15 mouse cellular contexts compared by ENCODE assay signal in the genomic region with DNA sequence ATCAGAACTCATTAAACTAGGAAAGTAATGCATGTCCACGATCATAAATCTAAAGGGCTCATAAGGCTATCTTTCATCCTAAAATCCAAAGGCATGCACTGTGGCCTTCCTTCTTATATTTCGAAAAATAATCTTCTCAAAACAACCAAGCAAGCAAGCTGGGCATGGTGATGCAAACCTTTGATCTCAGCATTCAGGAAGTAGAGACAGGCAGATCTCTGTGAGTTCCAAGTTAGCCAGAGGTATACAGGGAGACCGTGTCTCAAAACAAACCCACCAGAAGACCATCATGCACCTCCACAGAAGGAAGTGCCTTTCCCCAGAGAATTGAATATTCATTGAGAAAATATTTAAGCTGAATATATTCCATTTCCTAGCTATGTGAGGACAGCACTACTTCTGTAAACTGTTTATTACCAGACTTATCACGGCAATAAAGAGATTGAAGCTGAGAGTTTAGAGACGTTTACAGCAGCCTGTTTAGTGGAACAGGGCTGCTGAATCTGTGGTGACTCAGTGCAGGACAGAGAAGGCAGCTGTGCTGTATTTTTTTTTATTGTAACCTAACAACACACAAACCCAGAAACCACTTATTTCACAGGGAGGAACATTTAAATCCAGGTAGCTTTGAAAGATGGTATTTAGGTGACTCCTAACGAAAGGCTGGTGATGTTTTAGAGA.
"Had no signal": no experiment of that assay in that cellular context is flagged by ENCODE, and none has a peak within 500 bp of the region (broad histone marks: within the 10 kb centered on the region; RNA-seq: fewer than 3 reads in every experiment).

No protein-coding gene starts in this region.

- DNase-seq: kidney, adult 11 months; kidney, postnatal 14 days; lung, embryonic 14.5 days; lung, postnatal 10 days; lung, postnatal 4 days; midbrain, embryonic 14.5 days; right cerebral cortex, postnatal 14 days; thymus, postnatal 4 days had no signal

- H3K4me2 ChIP-seq: kidney, embryonic 15.5 days; limb, embryonic 15.5 days; liver, embryonic 12.5 days; lung, embryonic 14.5 days; neural tube, embryonic 12.5 days had no signal

- H3K4me1 ChIP-seq: limb, embryonic 15.5 days; midbrain, embryonic 10.5 days; neural tube, embryonic 12.5 days had no signal

- ATAC-seq: liver, embryonic 12.5 days had no signal

- H3K9me3 ChIP-seq: kidney, embryonic 15.5 days; limb, embryonic 15.5 days; liver, embryonic 12.5 days; midbrain, embryonic 10.5 days; neural tube, embryonic 12.5 days had no signal

- H3K9ac ChIP-seq: kidney, embryonic 15.5 days; limb, embryonic 15.5 days; liver, embryonic 12.5 days; lung, embryonic 14.5 days; neural tube, embryonic 12.5 days had no signal

- H3K4me3 ChIP-seq: kidney, embryonic 15.5 days; left cerebral cortex, adult 2 months; limb, embryonic 15.5 days; liver, embryonic 12.5 days; midbrain, embryonic 10.5 days; myocyte; neural tube, embryonic 12.5 days had no signal

- H3K27me3 ChIP-seq: kidney, embryonic 15.5 days; limb, embryonic 15.5 days; liver, embryonic 12.5 days; neural tube, embryonic 12.5 days had no signal

- H3K27ac ChIP-seq: kidney, embryonic 15.5 days; left cerebral cortex, adult 2 months; limb, embryonic 15.5 days; liver, embryonic 12.5 days; midbrain, embryonic 10.5 days; neural tube, embryonic 12.5 days had no signal
